Mouse (Mus musculus) hematopoietic stem cell, adult 5-6 weeks (primary cell): ENCODE results near the gene Phkg2. TPM values are rescaled to one million over a fixed set of nuclear protein-coding genes. Genes with fewer than 3 reads are reported as not detected.
"Not testable (repeated sequence)": the region's sequence is repeated elsewhere in the genome, so short reads cannot be mapped to it uniquely, and the experiment has no call there.

ENCODE experiments used
- ATAC-seq, 2 experiments: fragments of 125-278 bp in 1 of 2; replicated peaks in 1 of 2; 2 replicates each; pipeline ENCODE4 v1.8.0; 2016 to 2017; ENCODE audit warnings: inconsistent platforms in 2 of 2, mild to moderate bottlenecking in 2 of 2, moderate number of reproducible peaks in 2 of 2, low read depth in 1 of 2, moderate TSS enrichment in 1 of 2; ENCODE audit not compliant: low FRiP score in 2 of 2, poor library complexity in 2 of 2, severe bottlenecking in 2 of 2, insufficient read depth in 1 of 2, low TSS enrichment in 1 of 2
- total RNA-seq: library from RNA; stranded (forward); fragments of 172-1452, 232-1000 nt; gene quantifications from 2 replicates; pipeline ENCODE4 v1.2.3, GENCODE M21; 2017

Gene Phkg2
- total RNA-seq, 1 experiment from 2014 or later, result 35.7 TPM

DNA sequence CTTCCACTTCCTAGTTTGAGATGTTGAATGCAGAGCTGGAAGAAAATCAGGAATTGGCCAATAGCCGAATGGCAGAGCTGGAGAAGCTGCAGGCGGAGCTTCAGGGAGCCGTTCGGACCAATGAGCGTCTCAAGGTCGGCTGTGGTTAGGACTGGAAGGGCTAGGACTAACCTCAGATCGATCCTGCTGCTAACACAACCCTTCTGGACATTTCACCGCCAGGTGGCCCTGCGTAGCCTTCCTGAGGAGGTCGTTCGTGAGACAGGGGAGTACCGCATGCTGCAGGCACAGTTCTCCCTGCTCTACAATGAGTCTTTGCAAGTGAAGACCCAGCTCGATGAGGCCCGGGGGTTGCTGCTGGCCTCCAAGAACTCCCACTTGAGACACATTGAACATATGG is 19.4 kb downstream of the Phkg2 start:
- no peak for ATAC-seq

DNA sequence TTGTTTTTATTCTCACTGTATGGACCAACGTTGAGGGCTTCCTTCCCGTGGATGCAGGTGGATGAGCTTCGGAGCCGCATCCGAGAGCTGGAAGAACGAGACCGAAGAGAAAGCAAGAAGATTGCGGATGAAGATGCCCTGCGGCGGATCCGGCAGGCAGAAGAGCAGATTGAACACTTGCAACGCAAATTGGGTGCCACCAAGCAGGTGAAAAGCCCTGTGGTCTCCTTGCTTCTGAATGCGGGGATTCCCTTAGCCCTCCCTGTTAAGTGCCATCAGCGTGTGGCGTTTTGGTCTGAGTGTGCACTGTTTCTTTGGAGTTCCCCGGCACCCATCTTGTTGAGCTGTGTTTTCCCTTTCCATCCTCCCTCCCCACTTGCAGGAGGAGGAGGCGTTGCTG is 23.6 kb downstream of the Phkg2 start:
- ATAC-seq, result no peak

DNA sequence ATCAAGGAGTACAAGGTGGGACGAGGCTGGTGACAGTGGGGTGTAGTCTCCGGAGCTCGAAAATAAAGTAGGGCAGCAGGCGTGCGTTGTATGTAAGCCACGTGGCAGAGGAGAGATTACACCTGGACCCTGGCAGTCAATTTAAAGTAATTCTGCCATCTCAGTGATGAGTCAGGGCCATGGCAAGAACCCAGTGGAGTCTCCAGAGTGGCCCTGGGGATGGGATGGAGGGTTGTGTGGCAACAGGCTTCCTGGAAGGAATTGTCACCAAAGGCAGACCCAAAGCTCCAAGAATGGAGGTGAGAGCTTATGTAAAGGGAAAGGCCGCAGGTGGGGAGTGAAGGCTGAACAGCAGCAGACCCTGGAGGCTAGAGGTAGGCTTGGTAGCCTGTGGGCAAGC is 27.5 kb downstream of the Phkg2 start:
- no peak for ATAC-seq

DNA sequence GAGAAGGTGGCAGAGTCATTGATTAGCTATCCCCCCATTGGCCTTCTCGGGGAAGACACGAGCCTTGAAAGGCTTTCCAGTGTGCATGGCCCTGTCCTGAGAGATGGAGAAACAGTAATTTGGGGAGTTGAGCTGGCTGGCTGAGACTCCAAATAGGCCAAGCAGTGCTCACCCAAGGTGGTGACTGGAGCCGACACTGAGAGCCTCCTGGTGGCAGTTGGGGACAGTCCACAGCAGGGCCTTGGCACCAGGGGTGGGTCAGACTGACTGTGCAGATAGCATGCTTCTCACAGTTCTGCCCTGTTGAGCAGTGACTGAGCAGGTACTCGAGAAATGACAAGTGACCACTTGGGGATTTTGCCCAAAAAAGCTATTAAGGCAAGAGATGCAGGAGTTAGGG is 28.6 kb downstream of the Phkg2 start:
- no peak for ATAC-seq

DNA sequence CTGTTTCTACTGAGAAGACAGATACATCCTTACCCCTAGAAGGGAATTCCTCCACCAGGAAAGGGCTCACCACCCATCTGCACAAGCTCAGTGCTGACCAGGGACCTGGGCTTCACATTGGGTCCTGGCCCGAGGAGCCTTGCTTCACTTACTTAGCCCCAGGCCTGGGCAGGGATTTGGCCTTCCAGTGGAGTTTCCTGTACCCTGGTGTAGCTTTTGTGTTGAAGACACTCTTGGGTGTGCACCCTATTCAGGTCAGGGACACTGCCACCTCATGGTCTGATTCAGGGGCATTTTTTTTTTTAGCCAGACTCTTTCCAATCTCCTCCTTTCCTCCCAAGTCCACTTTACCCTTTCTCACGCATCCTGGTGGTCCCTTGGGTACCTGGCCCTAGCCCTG is 29.8 kb downstream of the Phkg2 start:
- no peak for ATAC-seq

DNA sequence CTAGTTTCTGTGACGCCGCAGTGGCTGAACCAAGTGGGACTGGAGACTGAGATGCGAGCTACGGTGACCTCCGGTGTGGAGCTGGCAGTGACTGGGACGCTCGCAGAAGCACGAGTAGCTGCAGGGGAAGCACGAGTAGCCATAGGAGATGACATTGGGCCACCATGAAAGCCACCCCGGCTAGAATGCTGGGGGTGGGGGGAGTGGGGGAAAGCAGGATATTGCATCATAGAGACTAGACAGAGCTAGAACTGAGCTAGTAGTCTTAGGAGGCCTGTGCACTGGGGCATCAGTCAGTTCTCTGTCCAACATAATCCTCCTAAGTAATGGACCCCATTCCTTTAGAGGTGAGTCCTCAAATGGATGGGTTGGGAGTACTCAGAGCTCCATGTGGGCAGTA is 31.1 kb downstream of the Phkg2 start:
- ATAC-seq, result no peak

DNA sequence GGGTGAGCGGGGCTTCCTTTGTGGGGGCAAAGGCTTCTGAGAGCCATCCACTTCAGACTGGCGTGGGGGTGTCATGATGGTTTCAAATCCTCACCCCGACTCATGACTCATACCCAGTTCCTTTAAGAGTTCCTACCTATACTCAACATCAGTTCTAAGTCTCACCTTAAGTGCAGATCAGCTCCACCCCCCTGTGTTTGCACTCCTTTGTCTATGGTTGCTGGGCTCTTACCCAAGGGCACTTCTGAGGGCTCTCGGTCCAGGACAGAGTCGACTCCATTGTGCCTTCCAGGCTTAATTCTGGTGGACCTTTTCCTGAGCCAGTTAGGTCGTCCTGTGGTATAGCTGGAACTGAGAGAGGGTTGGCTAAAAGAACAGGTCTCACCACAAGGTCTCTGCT is 34.0 kb downstream of the Phkg2 start:
- ATAC-seq, result no peak

DNA sequence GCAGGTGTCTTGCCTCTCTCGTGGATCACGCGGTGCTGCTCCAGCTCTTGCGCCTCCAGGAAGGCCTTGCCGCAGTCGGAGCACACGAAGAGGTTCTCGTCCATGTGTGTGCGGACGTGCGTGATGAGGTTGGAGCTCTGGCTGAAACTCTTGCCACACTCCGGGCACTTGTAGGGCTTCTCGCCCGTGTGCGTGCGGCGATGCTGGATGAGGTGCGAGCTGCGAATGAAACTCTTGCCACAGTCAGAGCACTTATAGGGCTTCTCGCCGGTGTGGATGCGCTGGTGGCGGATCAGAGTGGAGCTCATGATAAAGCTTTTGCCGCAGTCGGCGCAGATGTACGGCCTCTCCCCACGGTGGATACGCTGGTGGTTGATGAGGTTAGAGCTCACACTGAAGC is 37.9 kb downstream of the Phkg2 start:
- ATAC-seq, result no peak

DNA sequence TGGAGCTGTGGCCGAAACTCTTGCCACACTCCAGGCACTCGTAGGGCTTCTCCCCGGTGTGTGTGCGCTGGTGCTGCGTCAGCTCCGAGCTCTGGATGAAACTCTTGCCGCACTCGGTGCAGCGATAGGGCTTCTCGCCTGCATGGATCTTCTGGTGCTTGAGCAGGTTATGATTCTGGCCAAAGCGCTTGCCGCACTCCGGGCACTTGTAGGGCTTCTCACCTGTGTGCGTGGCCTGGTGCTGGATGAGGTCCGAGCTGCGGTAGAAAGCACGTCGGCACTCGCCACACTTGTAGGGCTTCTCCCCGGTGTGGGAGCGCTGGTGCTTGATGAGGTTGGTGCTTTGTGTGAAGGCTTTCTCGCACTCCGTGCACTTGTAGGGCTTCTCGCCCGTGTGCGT is 38.4 kb downstream of the Phkg2 start:
- ATAC-seq, result no peak

DNA sequence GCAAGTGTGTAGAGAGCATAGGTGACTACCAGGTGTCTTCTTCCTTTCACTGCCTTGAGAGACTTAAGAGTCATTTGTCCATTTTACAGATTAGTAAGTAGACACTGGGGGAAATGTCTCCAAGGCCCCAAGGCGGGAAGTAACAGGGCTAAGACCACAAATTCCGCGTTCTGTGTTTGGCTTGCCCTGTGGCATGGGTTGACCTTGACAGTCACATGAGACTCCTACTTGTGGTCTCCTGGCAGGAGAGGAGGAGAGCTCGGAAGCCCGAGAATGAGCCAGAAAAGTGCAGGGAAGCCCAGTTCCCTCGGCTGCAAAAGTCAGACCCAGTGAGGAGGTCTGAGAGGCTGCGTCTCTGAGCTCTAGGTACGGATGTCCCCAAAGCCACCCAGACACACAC is 40.4 kb downstream of the Phkg2 start:
- ATAC-seq, result no peak

DNA sequence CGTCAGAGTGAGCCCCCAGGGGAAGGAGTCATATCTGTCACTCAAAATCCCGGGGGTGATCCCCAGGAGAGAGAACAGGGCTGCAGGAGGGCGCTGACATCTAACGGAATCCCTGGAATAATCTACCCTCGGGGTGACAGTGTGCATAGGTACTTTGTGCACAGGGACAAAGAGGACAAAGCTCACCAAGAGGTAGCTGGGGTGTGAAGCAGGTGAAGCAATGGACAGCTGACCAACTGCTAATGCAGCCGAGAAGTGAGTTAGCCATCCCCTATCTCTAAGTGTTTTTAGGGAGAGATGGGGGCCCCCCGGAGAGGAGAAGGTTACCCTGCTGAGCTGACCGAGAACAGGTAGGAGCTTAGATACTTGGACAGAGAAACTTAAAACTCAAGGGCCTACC is 41.0 kb downstream of the Phkg2 start:
- ATAC-seq, result no peak

DNA sequence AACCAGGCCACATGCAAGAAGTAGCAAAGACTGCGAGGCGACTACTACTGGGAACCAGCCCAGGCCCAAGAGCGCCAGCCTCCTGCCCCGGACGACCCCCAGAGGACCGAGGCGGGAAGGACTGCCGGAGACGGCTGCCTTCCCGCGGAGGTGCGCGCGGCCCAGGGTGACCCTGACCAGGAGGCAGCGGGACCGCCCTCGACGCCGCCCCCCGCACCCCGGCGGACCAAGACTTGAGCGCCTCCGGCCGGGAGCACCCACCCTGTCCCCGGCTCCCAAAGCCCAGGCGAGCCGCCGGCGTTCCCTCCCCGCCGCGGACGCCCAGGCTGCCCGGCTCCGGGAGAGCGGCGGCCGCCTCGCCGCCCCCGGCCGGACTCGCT is 41.4 kb downstream of the Phkg2 start:
- ATAC-seq, result peak; percentile 30 to 40; a peak in 1 of 4 replicates

DNA sequence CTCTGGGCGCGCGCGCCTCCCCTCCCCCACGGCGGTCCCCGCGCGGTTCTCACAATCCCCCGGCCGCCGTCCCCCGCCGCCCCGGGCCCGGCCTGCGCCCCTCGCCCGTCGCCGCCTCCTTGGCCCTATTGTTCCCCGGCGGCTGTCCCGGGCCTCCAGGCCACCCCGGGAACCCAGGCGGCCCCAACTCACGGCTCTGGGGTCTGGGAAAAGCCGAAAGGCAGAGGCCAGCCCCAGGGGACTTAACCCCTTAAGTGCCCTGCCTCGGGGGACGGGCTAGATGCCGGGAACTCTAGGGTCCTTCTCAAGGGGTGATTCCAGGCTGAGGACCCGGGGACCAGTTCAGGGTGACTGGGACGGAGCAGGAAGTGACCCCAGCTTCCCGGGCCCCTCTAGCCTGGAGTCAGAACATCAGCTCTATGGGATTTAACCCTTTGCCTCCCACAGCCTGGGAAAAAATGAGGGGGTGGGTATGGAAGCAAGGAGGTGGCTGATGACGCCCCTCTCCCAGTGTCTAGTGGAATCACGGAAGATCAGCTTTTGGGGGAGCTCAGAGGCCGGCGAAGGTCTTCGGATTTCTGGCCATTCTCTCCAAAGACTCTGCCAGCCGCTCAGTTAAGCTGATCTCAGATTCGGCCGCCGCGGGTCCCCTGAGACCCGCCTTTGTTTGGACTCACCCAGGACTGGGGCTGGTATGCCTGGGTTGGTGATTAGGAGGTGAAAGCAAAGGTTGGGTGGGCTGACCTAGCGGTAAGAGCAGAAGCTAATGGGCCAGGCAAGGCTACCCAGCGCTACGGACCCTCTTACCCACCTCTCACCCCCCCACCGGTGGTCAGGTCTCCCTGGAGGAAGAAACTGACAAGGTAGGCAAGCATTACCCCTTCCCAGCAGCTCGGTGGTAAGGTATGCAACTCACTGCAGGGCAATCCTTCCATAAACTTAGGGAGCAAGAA is 42.0 kb downstream of the Phkg2 start, which contains the start of gene Zfp629:
Gene Zfp629, minus strand, starts transcription at position 907 of the 953 bp plus-strand sequence.
- ATAC-seq, result peak; percentile 44 to 61

DNA sequence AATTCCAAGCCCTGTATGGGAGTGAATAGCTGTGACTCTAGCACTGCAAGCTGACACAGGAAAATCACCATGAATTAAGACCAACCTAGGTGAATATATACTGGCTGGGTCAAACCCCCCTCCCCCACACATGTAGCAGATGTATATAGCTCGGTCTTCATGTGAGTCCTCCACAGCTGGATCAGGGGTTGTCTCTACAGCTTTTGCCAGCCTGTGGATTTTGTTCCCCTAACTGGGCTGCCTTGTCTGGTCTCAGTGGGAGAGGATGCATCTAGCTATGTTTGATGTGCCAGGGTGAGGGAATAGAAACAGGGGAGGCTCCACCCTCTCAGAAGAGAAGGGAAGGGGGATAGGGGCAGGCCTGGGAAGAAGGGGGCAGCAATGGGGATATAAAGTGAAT is 43.2 kb downstream of the Phkg2 start:
- ATAC-seq, result no peak

DNA sequence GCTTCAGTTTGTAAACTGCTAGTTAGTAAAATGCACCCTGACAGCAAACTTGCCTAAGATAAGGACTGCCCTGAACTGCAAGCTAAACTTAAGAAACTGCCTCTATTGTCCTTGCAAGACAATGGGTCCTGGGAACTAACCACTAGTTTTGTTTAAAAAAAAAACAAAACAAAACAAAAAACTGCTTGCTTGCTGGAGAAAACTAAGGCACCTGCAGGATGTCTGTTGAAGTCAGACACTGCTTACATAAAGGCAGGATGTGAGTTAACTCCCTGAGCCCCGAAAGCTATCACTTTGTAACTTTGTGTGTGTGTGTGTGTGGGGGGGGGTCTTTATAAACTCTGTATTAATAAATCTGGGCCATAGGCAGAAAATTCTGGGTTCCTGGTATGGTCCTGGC is 43.7 kb downstream of the Phkg2 start:
- no peak for ATAC-seq

DNA sequence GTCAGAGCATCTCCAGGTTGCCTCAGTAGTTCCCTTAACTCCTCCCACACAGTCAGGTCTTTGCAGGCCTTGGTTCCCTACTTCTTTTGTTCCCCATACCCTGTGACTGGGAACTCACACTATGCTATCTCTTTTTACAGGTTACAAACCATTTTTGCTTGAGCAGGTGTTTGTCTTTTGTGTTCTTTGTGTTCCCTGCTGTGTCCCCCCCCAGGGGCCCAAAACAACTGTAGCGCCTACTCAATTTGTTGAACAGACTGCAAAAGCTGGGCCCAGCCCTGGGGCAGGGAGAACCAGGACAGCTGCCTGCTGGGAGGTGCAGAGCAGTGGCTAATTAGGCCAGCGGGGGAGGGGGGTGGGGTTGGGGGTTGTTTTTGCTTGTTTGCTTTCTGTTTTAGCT is 44.8 kb downstream of the Phkg2 start:
- no peak for ATAC-seq

DNA sequence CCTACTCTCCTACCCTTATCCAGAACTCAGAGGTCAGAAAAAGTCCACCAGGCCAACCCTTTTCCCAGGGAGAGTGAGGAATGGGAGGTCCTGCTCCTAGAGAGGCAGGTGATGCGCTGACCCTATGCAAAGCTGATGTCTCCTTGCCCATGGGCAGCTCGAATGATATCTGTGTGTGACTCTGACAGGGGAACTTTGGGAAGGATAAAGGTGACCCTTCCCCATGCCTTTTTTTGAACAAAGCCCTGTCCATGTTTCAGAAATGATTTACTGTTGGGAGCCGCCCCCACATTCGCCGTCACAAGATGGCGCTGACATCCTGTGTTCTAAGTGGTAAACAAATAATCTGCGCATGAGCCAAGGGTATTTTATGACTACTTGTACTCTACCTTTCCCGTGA is 45.3 kb downstream of the Phkg2 start:
- not testable (repeated sequence) for ATAC-seq

DNA sequence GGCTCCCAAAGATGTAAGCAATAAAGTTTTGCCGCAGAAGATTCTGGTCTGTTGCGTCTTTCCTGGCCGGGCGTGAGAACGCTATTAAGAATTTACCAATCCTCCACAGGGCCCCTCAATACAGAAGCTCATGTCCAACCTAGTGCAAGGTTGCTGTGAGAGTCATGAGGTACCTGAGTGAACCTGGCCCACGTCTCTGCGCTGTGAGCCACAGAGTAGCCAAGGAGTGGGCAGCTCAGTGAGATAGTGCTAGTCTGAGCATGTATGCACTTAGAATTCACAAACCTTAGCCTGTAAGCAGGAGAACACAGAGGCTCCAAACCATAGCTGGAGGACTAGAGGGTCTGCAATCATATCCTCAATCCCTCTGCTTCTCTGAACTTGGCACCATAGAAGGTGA is 52.9 kb downstream of the Phkg2 start:
- ATAC-seq, result no peak

DNA sequence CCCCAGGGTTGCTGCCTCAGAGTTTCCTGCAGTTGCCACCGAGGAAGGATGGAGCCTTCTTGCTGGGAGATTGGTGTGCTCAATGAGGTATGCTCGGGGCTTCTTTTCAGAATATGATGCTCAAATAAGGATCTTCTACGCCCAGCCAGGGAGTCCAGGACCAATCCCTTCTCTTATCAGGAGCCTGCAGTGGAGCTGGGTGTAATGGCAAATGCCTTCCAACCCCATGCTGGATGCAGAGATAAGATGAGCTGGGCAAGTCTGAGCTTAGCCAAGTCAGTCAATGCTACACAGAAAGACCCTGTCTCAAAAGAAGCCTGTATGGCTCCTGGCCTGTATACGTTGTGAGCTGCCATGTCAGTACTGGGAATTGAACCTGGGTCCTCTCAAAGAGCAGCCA is 53.3 kb downstream of the Phkg2 start:
- ATAC-seq, result peak in 1 of 2 experiments; percentile 17; a peak in 2 of 4 replicates
